Mouse (Mus musculus): ENCODE measurements around the gene Gm20388. TPM values are rescaled to one million over a fixed set of nuclear protein-coding genes. Genes with fewer than 3 reads are reported as not detected.

The Gm20388 gene
- polyA plus RNA-seq, 2 experiments: 8.5 TPM; not detected in 1

DNA sequence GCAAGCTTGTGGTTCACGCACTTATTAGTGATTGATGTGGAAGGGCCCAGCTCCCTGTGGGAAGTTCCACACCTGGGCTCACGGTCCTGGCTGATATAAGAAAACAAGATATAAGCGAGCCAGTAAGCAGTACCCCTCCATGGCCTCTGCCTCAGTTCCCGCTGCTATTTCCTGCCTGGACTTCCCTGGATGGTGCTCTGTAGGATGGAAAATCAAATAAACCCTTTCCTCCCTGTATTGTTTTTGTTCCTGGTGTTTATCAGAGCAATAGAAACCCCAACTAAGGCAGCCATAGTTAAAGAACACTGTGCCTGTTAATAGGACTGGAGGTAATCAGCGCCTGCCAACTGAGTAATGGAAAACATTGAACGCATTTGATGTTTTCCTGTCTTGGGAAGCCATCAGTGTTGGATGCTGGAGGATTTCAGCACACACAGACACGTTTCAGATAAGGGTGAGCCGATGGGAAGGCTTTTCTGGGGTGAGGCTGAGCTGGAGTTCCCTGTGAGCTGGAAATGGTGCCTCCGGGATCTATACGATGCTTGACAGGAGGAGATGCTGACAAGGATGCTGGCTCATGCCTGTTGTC, 3748.9 kb downstream of the Gm20388 start:
- DNase-seq (ENCODE audit: low read depth in 3 of 3, low spot score in 3 of 3): no peak

DNA sequence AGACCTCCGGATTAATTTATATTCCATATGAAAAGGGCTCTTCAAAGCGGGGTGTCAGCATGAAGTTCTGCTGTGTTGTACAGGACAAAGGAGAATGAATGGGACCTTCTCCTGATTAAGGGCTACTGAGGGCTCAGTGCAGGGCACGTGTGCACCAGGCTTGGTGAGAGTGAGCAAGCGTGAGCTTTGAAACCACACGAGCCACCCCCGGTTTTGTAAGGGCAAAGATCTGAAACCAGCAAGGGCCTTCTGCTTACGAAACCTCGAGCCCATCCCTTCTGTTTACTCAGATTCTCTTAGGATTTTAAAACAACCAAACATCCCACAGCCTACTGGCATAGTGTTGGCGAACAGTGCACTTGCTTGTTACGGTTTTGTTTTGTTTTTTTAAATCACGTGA, 3750.9 kb downstream of the Gm20388 start:
- no peak for DNase-seq (ENCODE audit: low read depth in 3 of 3, low spot score in 3 of 3)
- H3K4me2 ChIP-seq (ENCODE audit: low read depth): no peak overlapping the region

More for the DNA sequence above, 3748.9 kb downstream of the Gm20388 start:
- Histone ChIP-seq H3K9ac (replicated peaks) (no peak overlapping the region), H3K4me2 (ENCODE audit: low read depth) (no peak overlapping the region), H3K27me3 (ENCODE audit: control insufficient read depth, insufficient read depth, low read length) (peaks cover 15% of the 10 kb centered on the region), H3K36me3 (replicated peaks; ENCODE audit: control insufficient read depth, insufficient read depth, low read depth) (no peaks in the 10 kb centered on the region), H3K4me3 (ENCODE audit: insufficient read depth in 1 of 2, low read depth in 2 of 2, low read length in 2 of 2) (no peak overlapping the region), H3K4me1 (replicated peaks; ENCODE audit: control insufficient read depth in 2 of 2, insufficient read depth in 2 of 2, low read length in 1 of 2) (peaks cover 0 to 3% of the 10 kb centered on the region in 2 experiments; a peak in 1 of 4 replicates), H3K9me3 (ENCODE audit: control insufficient read depth, low read length) (no peaks in the 10 kb centered on the region), H3K27ac (no peak overlapping the region)
- WGBS (ENCODE audit: insufficient replicate concordance): 57% methylated on average over 10 of the region's 10 CpGs
- TF ChIP-seq CTCF (IDR thresholded peaks at IDR 0.05; ENCODE audit: low read depth): no peak
- ATAC-seq (ENCODE audit: insufficient read depth): no peak

DNA sequence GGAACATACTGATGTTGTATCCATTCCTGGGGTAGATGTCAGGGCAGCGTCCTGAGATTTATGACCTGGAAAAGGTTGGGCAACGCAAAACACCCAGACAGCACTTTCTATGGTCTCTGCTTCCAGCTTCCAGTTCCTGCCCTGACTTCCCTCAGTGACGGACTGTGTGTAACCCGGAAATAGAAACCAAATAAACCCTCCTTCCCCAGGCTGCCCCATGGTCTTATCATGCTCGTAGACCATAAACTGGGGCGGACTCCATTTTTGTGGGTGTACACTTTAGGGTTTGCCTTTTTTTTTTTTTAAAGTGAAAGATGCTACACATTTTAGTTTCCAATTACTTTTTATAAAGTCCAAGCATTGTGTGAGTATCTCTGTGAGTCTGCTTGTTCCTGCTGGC, 3754.9 kb downstream of the Gm20388 start:
- TF ChIP-seq CTCF (IDR thresholded peaks at IDR 0.05; ENCODE audit: low read depth) (no peak), EP300 (IDR thresholded peaks at IDR 0.05; ENCODE audit: low read depth) (no peak)
- no peak overlapping the region for H3K9ac ChIP-seq (replicated peaks)
- 0 out of 4 replicates have a peak, but pooled peaks cover 0 to 8% of the 10 kb centered on the region in 2 experiments for H3K4me1 ChIP-seq (replicated peaks; ENCODE audit: control insufficient read depth in 2 of 2, insufficient read depth in 2 of 2, low read length in 1 of 2)
- no peak for ATAC-seq (ENCODE audit: insufficient read depth)
- H3K27ac ChIP-seq: no peak overlapping the region
- H3K27me3 ChIP-seq (ENCODE audit: control insufficient read depth, insufficient read depth, low read length): no peaks in the 10 kb centered on the region
- 32% methylated on average over 6 of the region's 6 CpGs for WGBS (ENCODE audit: insufficient replicate concordance)
- H3K9me3 ChIP-seq (ENCODE audit: control insufficient read depth, low read length): no peaks in the 10 kb centered on the region
- no peak overlapping the region for H3K4me3 ChIP-seq (ENCODE audit: insufficient read depth in 1 of 2, low read depth in 2 of 2, low read length in 2 of 2)
- H3K4me2 ChIP-seq (ENCODE audit: low read depth): no peak overlapping the region
- no peak for DNase-seq (ENCODE audit: low read depth in 3 of 3, low spot score in 3 of 3)
- H3K36me3 ChIP-seq (replicated peaks; ENCODE audit: control insufficient read depth, insufficient read depth, low read depth): no peaks in the 10 kb centered on the region

More for the DNA sequence above, 3750.9 kb downstream of the Gm20388 start:
- Histone ChIP-seq H3K36me3 (replicated peaks; ENCODE audit: control insufficient read depth, insufficient read depth, low read depth) (no peaks in the 10 kb centered on the region), H3K9ac (replicated peaks) (no peak overlapping the region), H3K27me3 (ENCODE audit: control insufficient read depth, insufficient read depth, low read length) (no peaks in the 10 kb centered on the region), H3K9me3 (ENCODE audit: control insufficient read depth, low read length) (no peaks in the 10 kb centered on the region), H3K4me1 (replicated peaks; ENCODE audit: control insufficient read depth in 2 of 2, insufficient read depth in 2 of 2, low read length in 1 of 2) (no peaks in the 10 kb centered on the region), H3K27ac (no peak overlapping the region), H3K4me3 (ENCODE audit: insufficient read depth in 1 of 2, low read depth in 2 of 2, low read length in 2 of 2) (no peak overlapping the region)
- TF ChIP-seq EP300 (IDR thresholded peaks at IDR 0.05; ENCODE audit: low read depth): no peak
- no peak for TF ChIP-seq CTCF (IDR thresholded peaks at IDR 0.05; ENCODE audit: low read depth)
- WGBS (ENCODE audit: insufficient replicate concordance): 62% methylated on average over 11 of the region's 11 CpGs
- ATAC-seq (ENCODE audit: insufficient read depth): no peak

DNA sequence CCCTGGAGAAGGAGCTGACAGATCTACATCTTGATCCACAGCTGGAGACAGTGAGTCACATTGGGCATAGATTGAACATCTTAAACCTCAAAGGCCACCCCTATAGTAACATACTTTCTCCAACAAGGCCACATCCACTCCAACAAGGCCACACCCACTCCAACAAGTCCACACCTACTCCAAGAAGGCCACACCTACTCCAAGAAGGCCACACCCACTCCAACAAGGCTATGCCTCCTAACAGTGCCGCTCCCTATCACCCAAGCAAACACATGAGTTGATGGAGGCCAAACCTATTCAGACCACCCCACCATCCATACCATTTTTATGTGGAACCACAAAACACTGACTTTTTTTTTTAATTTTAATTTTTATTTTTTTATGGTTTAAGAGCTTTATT, 3756.2 kb downstream of the Gm20388 start:
- Histone ChIP-seq H3K4me3 (ENCODE audit: insufficient read depth in 1 of 2, low read depth in 2 of 2, low read length in 2 of 2) (no peak overlapping the region), H3K4me1 (replicated peaks; ENCODE audit: control insufficient read depth in 2 of 2, insufficient read depth in 2 of 2, low read length in 1 of 2) (0 out of 4 replicates have a peak, but pooled peaks cover 0 to 11% of the 10 kb centered on the region in 2 experiments), H3K9me3 (ENCODE audit: control insufficient read depth, low read length) (no peaks in the 10 kb centered on the region), H3K4me2 (ENCODE audit: low read depth) (no peak overlapping the region), H3K36me3 (replicated peaks; ENCODE audit: control insufficient read depth, insufficient read depth, low read depth) (no peaks in the 10 kb centered on the region), H3K27me3 (ENCODE audit: control insufficient read depth, insufficient read depth, low read length) (no peaks in the 10 kb centered on the region), H3K27ac (no peak overlapping the region), H3K9ac (replicated peaks) (no peak overlapping the region)
- 51% methylated on average over 1 of the region's 1 CpGs for WGBS (ENCODE audit: insufficient replicate concordance)
- TF ChIP-seq CTCF (IDR thresholded peaks at IDR 0.05; ENCODE audit: low read depth) (no peak), EP300 (IDR thresholded peaks at IDR 0.05; ENCODE audit: low read depth) (no peak)
- ATAC-seq (ENCODE audit: insufficient read depth) (no peak), DNase-seq (ENCODE audit: low read depth in 3 of 3, low spot score in 3 of 3) (no peak)

DNA sequence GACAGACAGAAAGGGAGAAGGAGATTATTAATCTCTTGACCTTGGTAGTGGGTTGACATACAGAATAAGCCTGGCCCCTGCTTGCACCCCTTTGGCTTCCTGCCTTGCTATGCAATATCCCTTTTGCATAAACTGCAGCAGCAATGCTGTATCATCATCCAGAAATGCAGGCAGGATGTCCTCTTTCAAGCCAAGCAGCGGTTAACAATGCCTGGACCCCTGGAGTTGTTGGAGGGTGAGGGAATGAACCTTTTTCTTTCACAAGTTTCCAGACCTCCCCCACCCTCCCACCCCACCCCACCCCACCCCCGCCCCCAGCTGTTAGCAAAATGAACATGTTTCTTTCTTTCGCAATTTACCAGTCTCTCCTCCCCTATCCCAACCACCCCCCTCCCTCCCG, 3758.0 kb downstream of the Gm20388 start:
- Histone ChIP-seq H3K4me3 (ENCODE audit: insufficient read depth in 1 of 2, low read depth in 2 of 2, low read length in 2 of 2) (no peak overlapping the region), H3K9me3 (ENCODE audit: control insufficient read depth, low read length) (no peaks in the 10 kb centered on the region), H3K9ac (replicated peaks) (no peak overlapping the region), H3K36me3 (replicated peaks; ENCODE audit: control insufficient read depth, insufficient read depth, low read depth) (no peaks in the 10 kb centered on the region), H3K27me3 (ENCODE audit: control insufficient read depth, insufficient read depth, low read length) (no peaks in the 10 kb centered on the region), H3K27ac (no peak overlapping the region), H3K4me1 (replicated peaks; ENCODE audit: control insufficient read depth in 2 of 2, insufficient read depth in 2 of 2, low read length in 1 of 2) (0 out of 4 replicates have a peak, but pooled peaks cover 0 to 11% of the 10 kb centered on the region in 2 experiments), H3K4me2 (ENCODE audit: low read depth) (no peak overlapping the region)
- TF ChIP-seq EP300 (IDR thresholded peaks at IDR 0.05; ENCODE audit: low read depth): no peak
- TF ChIP-seq CTCF (IDR thresholded peaks at IDR 0.05; ENCODE audit: low read depth): no peak
- ATAC-seq (ENCODE audit: insufficient read depth) (no peak), DNase-seq (ENCODE audit: low read depth in 3 of 3, low spot score in 3 of 3) (no peak)
- 16% methylated on average over 4 of the region's 4 CpGs for WGBS (ENCODE audit: insufficient replicate concordance)

Measured in liver, embryonic 14.5 days (tissue).